Mouse (Mus musculus) E14TG2a.4 (cell line): Measurements from ENCODE around the gene Stox2.

Source experiments
- H3K27me3 ChIP-seq: 2 replicates; pipeline ENCODE4 v1.6.1; 2014; ENCODE audit warnings: low read length, control low read depth; ENCODE audit not compliant: insufficient read depth
- H3K36me3 ChIP-seq: 2 replicates; pipeline ENCODE4 v1.6.1; 2014; ENCODE audit warnings: low read length, control low read depth; ENCODE audit not compliant: insufficient read depth
- H3K4me1 ChIP-seq: replicated peaks from 2 replicates; pipeline ENCODE4 v1.6.1; 2014; ENCODE audit warnings: low read depth, low read length, control low read depth
- H3K4me3 ChIP-seq: replicated peaks from 2 replicates; pipeline ENCODE4 v1.5.1; 2014; ENCODE audit warnings: mild to moderate bottlenecking, low read length
- H3K9me3 ChIP-seq: 2 replicates; pipeline ENCODE4 v1.6.1; 2014; ENCODE audit warnings: low read length, control low read depth
- CTCF ChIP-seq: conservative IDR thresholded peaks from 2 replicates; pipeline ENCODE4 v1.5.1; 2014; ENCODE audit warnings: low read length
- NANOG ChIP-seq: IDR thresholded peaks from 2 replicates; pipeline ENCODE4 v1.6.1; 2014; ENCODE audit warnings: borderline replicate concordance, low read length, mixed read lengths
- POU5F1 ChIP-seq: IDR thresholded peaks from 2 replicates; pipeline ENCODE4 v1.6.1; 2014; ENCODE audit warnings: low read length, borderline replicate concordance

The Stox2 gene

DNA sequence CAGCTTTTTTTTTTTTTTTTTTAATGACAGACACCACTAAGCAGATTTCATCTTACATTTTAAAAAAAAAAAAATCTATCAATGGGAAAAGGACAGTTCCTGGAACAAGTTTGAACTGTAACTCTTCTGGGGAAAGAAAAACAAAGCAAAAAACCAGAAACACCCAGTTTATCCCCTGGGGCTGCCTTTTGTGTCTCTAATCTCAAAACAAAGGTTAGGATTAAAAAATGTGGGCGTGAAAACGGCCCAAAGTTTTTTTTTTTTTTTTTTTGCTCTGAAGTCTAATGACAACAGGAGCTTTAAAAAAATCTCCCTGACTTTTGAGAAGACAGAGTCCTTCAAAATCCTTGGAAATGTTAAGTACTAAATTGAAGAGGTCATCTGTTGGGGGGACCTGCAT is 125.5 kb downstream of the Stox2 start:
- Histone ChIP-seq H3K4me3 (no peak overlapping the region), H3K9me3 (peaks cover 4% of the 10 kb centered on the region; the same call in 1 of the 2 replicates), H3K36me3 (no peaks in the 10 kb centered on the region), H3K27me3 (no peaks in the 10 kb centered on the region), H3K4me1 (peaks cover 85% of the 10 kb centered on the region)
- TF ChIP-seq CTCF (no peak), NANOG (no peak), POU5F1 (no peak)

DNA sequence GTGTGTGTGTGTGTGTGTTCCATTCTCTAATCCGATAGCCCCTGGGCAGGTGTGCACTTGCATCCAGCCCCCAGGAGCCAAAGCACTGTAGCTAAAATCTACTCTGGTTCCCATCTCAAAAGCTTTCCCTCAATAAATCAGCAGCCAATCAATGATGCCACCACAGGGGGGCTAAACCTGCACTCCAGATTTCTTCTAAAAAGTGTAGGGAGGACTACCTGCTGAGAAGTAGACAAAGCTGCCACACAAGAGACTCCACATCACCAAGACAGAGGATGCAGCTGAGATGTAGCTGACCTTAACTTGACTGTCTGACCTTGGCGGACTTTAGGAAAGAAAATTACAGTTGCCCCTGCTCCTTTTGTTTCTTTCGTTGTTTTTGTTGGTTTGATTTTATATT is 127.7 kb downstream of the Stox2 start:
- Histone ChIP-seq H3K36me3 (no peaks in the 10 kb centered on the region), H3K27me3 (no peaks in the 10 kb centered on the region), H3K4me3 (no peak overlapping the region), H3K9me3 (peaks cover 4% of the 10 kb centered on the region; the same call in 1 of the 2 replicates), H3K4me1 (peaks cover 65% of the 10 kb centered on the region)
- TF ChIP-seq NANOG (peak; percentile 20; the same call in 1 of the 2 replicates), POU5F1 (no peak), CTCF (no peak)

DNA sequence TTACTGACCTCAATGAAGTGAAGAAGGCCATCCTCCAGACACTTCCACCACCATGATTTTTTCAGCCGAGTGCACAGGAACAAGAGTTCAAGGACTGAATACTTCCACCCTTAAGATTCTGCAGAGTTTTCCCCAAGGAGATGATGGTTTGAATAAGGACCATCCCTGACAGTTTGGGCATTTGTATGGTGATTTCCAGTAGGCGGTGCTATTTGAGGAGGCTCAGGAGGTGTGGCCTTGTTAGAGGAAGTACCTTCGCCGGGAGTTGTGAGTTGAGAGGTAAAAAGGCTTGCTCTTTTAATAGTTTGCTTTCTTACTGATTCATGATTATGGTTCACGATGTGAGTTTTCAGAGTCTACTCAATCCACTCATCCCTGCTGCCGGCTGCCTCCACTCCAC is 138.0 kb downstream of the Stox2 start:
- H3K4me3 ChIP-seq, result no peak overlapping the region
- H3K36me3 ChIP-seq, result no peaks in the 10 kb centered on the region
- H3K27me3 ChIP-seq, result no peaks in the 10 kb centered on the region
- no peaks in the 10 kb centered on the region; the same call in 1 of the 2 replicates for H3K9me3 ChIP-seq
- H3K4me1 ChIP-seq, result peaks cover 53% of the 10 kb centered on the region
- TF ChIP-seq CTCF (no peak; the same call in 1 of the 2 replicates), NANOG (no peak), POU5F1 (no peak)

DNA sequence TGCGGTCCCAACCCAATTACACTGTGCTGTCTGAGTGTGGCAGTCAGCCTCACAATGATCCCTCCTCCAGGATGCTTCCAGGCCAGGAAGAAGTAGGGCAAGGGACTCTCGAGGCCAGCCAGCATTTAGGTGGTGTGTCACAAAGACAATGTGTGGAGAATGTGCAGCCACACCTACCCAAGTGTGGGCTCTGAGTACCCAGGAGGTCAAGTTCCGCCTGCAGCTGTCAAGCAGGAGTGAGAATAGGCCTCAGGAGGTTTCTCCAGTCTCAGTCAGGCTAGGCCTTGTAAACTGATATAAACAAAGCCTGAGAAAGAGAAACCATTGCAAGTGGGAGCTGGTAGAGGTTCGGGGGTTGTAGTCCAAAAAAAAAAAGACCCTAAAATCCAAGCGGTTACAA is 139.8 kb downstream of the Stox2 start:
- no peaks in the 10 kb centered on the region; the same call in 1 of the 2 replicates for H3K9me3 ChIP-seq

DNA sequence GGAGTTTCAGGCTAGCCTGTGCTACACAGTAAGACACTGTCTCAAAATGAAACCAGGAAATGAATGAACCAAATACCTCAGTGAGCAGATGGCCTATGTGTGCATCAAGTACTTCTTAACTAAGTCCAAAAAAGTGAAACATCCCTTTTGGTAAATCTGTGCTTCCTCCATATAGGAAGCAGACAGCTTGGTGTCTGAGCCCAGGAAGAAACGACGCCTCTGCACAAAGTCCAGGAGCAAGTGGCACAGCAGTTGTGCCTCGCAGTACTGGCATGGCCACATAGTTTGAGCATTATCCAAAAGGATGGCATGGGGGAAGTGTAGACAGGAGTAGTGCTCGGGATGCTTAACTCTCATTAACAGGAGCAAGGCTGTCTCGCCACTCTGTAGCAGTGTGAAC is 140.3 kb downstream of the Stox2 start:
- Histone ChIP-seq H3K4me3 (no peak overlapping the region), H3K27me3 (no peaks in the 10 kb centered on the region), H3K4me1 (peaks cover 41% of the 10 kb centered on the region), H3K36me3 (no peaks in the 10 kb centered on the region), H3K9me3 (no peaks in the 10 kb centered on the region; the same call in 1 of the 2 replicates)
- TF ChIP-seq CTCF (no peak), NANOG (no peak), POU5F1 (no peak)

More for the DNA sequence above, 139.8 kb downstream of the Stox2 start:
- TF ChIP-seq NANOG, result no peak
- Histone ChIP-seq H3K27me3 (no peaks in the 10 kb centered on the region), H3K36me3 (no peaks in the 10 kb centered on the region), H3K4me1 (peaks cover 44% of the 10 kb centered on the region), H3K4me3 (no peak overlapping the region)

DNA sequence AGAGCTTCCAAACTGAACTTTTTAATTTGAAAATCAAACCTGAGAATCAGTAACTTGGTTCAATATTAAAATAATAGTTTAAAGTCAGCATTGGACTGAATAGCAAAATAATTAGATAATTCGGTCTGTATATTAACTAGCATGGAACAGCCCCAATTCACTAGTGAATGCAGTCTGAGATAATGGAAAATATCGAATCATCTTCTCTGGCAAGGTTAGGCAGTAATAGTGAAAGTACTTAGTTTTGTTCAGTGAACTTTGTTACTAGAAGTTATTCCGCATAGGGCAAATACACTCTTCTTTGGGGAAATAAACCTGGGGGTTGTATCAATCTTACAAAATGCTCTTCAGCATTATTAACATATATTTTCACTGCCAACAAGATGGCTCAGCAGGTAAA is 147.7 kb downstream of the Stox2 start:
- no peaks in the 10 kb centered on the region for H3K9me3 ChIP-seq
- H3K4me1 ChIP-seq, result no peaks in the 10 kb centered on the region
- no peak for TF ChIP-seq POU5F1
- TF ChIP-seq CTCF, result no peak
- TF ChIP-seq NANOG, result no peak
- no peaks in the 10 kb centered on the region for H3K36me3 ChIP-seq
- H3K4me3 ChIP-seq, result no peak overlapping the region
- H3K27me3 ChIP-seq, result peaks cover 4% of the 10 kb centered on the region; the same call in 1 of the 2 replicates

DNA sequence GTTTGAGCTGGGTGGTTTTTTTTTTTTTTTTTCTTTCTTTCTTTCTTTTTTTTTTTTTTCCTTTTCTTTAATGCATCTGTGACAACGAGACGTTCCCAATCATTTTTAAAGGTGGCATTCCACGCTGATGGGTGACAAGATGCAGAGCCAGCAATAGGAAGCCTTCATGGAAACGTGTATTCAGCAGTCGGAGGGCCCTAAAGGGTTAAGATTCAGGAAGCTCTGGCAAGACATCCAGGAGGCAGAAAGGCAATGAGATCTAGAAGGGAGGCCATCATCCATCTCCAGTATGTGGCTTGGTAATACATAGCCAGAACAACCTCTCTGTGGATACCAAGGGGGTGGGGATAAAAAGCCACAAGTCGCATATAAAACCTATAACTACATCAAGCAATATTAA is 156.5 kb downstream of the Stox2 start:
- Histone ChIP-seq H3K4me1 (peaks cover 19% of the 10 kb centered on the region), H3K36me3 (no peaks in the 10 kb centered on the region), H3K4me3 (peak overlapping the region; percentile 85), H3K27me3 (peaks cover 64% of the 10 kb centered on the region), H3K9me3 (no peaks in the 10 kb centered on the region)
- TF ChIP-seq NANOG (no peak), CTCF (no peak), POU5F1 (no peak)

DNA sequence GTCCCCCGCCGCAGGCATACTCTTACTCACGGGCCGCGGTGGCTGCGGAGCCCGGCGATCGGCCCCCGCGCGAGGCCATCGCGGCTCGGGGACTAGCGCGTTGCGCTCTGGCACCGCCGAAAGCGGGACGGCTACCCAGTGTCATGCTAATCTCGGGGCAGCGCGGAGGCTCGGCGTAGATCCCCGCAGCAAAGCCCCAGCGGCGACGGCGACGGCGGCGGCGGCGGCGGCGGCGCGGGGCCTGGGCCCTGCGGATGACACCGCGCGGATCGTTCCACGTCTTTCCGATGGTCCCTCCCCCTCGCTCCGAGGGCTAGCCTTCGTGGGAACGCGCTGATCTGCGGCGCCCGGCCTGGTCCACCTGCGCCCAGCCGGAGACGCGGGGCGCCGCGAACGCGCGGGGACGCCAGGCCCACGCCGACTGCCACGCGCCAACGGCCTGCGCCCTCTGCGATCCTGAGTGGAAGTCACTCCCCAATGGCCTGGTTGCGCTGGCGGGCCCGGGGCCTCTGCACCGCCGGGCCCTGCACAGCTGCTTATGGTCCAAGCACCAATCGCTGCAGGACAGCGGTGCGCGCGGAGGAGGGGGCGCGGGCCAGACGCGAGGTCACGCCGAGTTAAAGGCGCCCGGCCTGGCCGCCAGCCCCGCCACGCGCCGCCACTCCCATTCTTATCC is 157.2 kb downstream of the Stox2 start:
- Histone ChIP-seq H3K4me3 (peak overlapping the region; percentile 85), H3K9me3 (no peaks in the 10 kb centered on the region), H3K4me1 (peaks cover 19% of the 10 kb centered on the region), H3K27me3 (peaks cover 68% of the 10 kb centered on the region), H3K36me3 (no peaks in the 10 kb centered on the region)
- TF ChIP-seq NANOG, result no peak
- TF ChIP-seq CTCF, result no peak
- TF ChIP-seq POU5F1, result no peak

DNA sequence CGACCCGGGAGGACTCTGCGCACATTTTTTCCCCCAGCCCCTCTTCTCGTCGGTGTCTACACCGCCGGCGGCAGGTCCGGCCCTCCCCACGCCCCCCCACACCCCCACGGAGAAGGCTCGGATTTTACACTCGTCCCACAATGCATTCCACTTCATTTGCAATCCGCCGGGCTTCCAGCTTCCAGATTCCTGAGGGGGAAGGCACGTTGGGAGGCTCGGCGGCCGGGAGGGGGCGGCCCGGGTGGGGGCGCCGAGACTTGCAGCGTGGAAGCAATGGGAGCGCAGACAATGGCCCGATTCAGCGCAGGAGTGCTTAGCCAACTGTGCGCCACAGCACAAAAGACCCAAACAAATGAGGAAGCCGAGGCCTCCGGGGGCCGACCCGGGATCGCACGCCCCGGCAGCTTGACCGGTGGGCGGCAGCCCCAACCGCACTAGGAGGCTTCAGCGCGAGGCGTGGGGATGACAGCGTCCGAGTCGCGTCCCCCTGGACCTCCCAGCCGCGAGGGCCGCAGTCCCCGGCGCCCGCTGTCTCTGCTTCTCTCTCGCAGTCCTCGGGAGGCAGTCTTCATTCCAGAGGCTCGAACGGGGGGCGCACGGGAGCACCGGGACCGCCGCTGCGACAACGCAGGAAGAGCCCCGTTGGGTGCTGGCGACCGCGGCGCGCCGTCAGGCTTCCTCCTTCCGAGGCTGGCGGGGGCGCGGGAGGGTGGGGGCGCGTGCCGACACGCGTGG is 157.9 kb downstream of the Stox2 start:
- H3K36me3 ChIP-seq, result no peaks in the 10 kb centered on the region
- TF ChIP-seq POU5F1, result no peak
- H3K4me1 ChIP-seq, result peaks cover 19% of the 10 kb centered on the region
- no peaks in the 10 kb centered on the region for H3K9me3 ChIP-seq
- peak overlapping the region; percentile 85 for H3K4me3 ChIP-seq
- H3K27me3 ChIP-seq, result peaks cover 74% of the 10 kb centered on the region
